Mouse (Mus musculus): Measurements from ENCODE around the gene Hacd3. TPM values are rescaled to one million over a fixed set of nuclear protein-coding genes. Genes with fewer than 3 reads are reported as not detected.
A peak's percentile ranks its signal among the peaks of the same experiment; 100 is the strongest.

Gene Hacd3
- total and polyA plus RNA-seq, 3 experiments, result 30.4 to 68.7 (median 41.5) TPM

DNA sequence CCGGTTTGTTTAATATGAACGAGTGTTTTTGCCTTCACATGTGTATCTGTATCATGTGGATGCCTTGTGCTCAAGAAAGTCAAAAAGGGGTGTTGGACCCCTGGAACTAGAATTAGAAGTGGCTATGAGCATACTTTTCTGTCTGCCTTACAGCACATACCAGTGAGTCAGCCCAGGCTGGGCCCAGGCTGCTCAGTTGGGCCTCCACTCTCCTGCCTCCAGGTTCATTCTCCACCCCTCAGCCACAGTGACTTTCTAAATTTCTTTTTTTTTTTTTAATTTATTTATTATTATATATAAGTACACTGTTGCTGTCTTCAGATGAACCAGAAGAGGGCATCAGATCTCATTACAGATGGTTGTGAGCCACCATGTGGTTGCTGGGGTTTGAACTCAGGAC, 81.7 kb downstream of the Hacd3 start:
- peaks cover 9% of the 10 kb centered on the region for H3K27me3 ChIP-seq (replicated peaks)
- dilution Hi-C loops (cut with MboI; ENCODE audit: extremely low pct_ligation_motif_present, extremely low pct_unique_long_range_greater_than_20kb, low sequenced_read_pairs) (no loop called here), in situ Hi-C loops (cut with MboI; ENCODE audit: low pct_ligation_motif_present, low pct_unique_long_range_greater_than_20kb, low sequenced_read_pairs) (loop anchor here (25.0 kb wide), 1 partner anchor 627 kb away; no protein-coding TSS in a partner anchor)
- H3K27ac ChIP-seq (ENCODE audit: insufficient read depth, low read depth), result no peak overlapping the region
- no peaks in the 10 kb centered on the region for H3K9me3 ChIP-seq (replicated peaks; ENCODE audit: low read length)
- no peaks in the 10 kb centered on the region for H3K36me3 ChIP-seq (replicated peaks in 1 of 2; ENCODE audit: control insufficient read depth in 1 of 2, insufficient read depth in 1 of 2, low read length in 1 of 2)
- no peak overlapping the region for H3K4me3 ChIP-seq (replicated peaks in 1 of 3; ENCODE audit: low read depth in 2 of 3, low read length in 2 of 3, poor library complexity in 1 of 3)
- H3K4me1 ChIP-seq (ENCODE audit: control insufficient read depth in 1 of 2, insufficient read depth in 2 of 2), result peaks cover 5 to 11% of the 10 kb centered on the region in 2 experiments; a peak in 3 of 4 replicates
- H3K4me2 ChIP-seq (ENCODE audit: insufficient read depth, low read depth, poor library complexity, severe bottlenecking), result no peak overlapping the region
- H3K9ac ChIP-seq (ENCODE audit: insufficient read depth, low read depth), result no peak overlapping the region
- no peak for TF ChIP-seq E2F4 (IDR thresholded peaks at IDR 0.05; ENCODE audit: insufficient replicate concordance, low read depth, low read length)
- TF ChIP-seq CTCF (conservative IDR thresholded peaks at IDR 0.05 in 1 of 2, IDR thresholded peaks at IDR 0.05 in 1 of 2; ENCODE audit: low read depth in 2 of 2, low read length in 2 of 2), result peak in 1 of 2 experiments; percentile 43; a peak in 2 of 4 replicates
- H3K79me2 ChIP-seq (replicated peaks; ENCODE audit: control insufficient read depth, extremely low read depth, insufficient read depth, poor library complexity, severe bottlenecking), result no peaks in the 10 kb centered on the region
- DNase-seq (ENCODE audit: extremely low read depth), result no peak

DNA sequence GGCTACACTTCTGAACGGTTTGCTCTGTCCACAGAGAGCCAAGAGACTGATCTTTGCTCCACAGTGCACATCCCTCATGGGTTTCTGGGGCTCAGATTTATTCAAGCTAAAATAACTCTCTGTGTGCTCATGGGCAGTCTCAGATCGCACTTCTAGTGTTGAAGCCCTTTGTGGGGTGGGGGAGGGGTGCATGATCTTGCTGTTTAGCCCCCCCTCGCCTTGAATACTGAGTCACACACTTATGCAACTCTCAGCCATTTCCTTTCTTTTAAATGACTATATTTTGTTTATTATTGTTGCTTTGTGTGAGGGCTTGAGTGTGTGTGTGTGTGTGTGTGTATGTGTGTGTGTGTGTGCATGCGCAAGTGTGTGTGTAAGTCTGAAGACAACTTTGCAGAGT, 82.2 kb downstream of the Hacd3 start:
- H3K9me3 ChIP-seq (replicated peaks; ENCODE audit: low read length), result no peaks in the 10 kb centered on the region
- no peak overlapping the region for H3K4me3 ChIP-seq (replicated peaks in 1 of 3; ENCODE audit: low read depth in 2 of 3, low read length in 2 of 3, poor library complexity in 1 of 3)
- peaks cover 5 to 11% of the 10 kb centered on the region in 2 experiments; a peak in 3 of 4 replicates for H3K4me1 ChIP-seq (ENCODE audit: control insufficient read depth in 1 of 2, insufficient read depth in 2 of 2)
- TF ChIP-seq SMC3 (IDR thresholded peaks at IDR 0.05; ENCODE audit: low read depth, low read length) (no peak), MAFK (IDR thresholded peaks at IDR 0.05; ENCODE audit: insufficient replicate concordance, low read length) (no peak), MEF2A (IDR thresholded peaks at IDR 0.05; ENCODE audit: borderline replicate concordance, low read depth, low read length) (no peak), TCF12 (IDR thresholded peaks at IDR 0.05; ENCODE audit: low read depth, low read length) (no peak), PAX5 (IDR thresholded peaks at IDR 0.05; ENCODE audit: low read length) (no peak), CHD2 (IDR thresholded peaks at IDR 0.05; ENCODE audit: low read length) (no peak), ZKSCAN1 (IDR thresholded peaks at IDR 0.05; ENCODE audit: borderline replicate concordance, low read depth, low read length) (no peak)
- H3K9ac ChIP-seq (ENCODE audit: insufficient read depth, low read depth), result no peak overlapping the region
- in situ Hi-C loops (cut with MboI; ENCODE audit: low pct_ligation_motif_present, low pct_unique_long_range_greater_than_20kb, low sequenced_read_pairs), result loop anchor here (25.0 kb wide), 1 partner anchor 627 kb away; no protein-coding TSS in a partner anchor
- H3K27ac ChIP-seq (ENCODE audit: insufficient read depth, low read depth), result no peak overlapping the region
- no peaks in the 10 kb centered on the region for H3K79me2 ChIP-seq (replicated peaks; ENCODE audit: control insufficient read depth, extremely low read depth, insufficient read depth, poor library complexity, severe bottlenecking)
- no peak overlapping the region for H3K4me2 ChIP-seq (ENCODE audit: insufficient read depth, low read depth, poor library complexity, severe bottlenecking)
- H3K36me3 ChIP-seq (replicated peaks in 1 of 2; ENCODE audit: control insufficient read depth in 1 of 2, insufficient read depth in 1 of 2, low read length in 1 of 2), result no peaks in the 10 kb centered on the region
- dilution Hi-C loops (cut with MboI; ENCODE audit: extremely low pct_ligation_motif_present, extremely low pct_unique_long_range_greater_than_20kb, low sequenced_read_pairs), result no loop called here
- peaks cover 6% of the 10 kb centered on the region for H3K27me3 ChIP-seq (replicated peaks)
- no peak for DNase-seq (ENCODE audit: extremely low read depth)

DNA sequence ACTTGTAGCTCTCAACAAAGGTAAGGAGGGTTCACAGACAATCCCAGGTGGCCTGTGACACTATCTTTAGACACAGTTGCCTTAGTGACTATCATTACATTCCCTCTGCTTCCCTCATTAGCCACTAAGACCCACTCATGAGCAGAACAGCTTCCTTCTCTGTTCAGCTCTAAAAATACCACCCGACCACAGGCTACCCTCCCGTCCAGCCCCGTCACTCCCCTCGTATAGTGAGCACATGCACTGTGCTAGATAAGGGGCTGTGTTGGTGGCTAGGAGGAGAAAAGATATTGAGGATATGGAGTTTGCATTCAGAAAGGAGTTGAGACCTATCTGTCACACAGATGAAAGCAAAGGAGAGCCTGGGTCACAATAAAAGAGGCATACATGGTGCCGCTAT, 83.0 kb downstream of the Hacd3 start:
- H3K27me3 ChIP-seq (replicated peaks), result peaks cover 6% of the 10 kb centered on the region
- no peaks in the 10 kb centered on the region for H3K9me3 ChIP-seq (replicated peaks; ENCODE audit: low read length)
- dilution Hi-C loops (cut with MboI; ENCODE audit: extremely low pct_ligation_motif_present, extremely low pct_unique_long_range_greater_than_20kb, low sequenced_read_pairs), result no loop called here
- H3K79me2 ChIP-seq (replicated peaks; ENCODE audit: control insufficient read depth, extremely low read depth, insufficient read depth, poor library complexity, severe bottlenecking), result no peaks in the 10 kb centered on the region
- no peak overlapping the region for H3K4me2 ChIP-seq (ENCODE audit: insufficient read depth, low read depth, poor library complexity, severe bottlenecking)
- peaks cover 5 to 14% of the 10 kb centered on the region in 2 experiments; a peak in 3 of 4 replicates for H3K4me1 ChIP-seq (ENCODE audit: control insufficient read depth in 1 of 2, insufficient read depth in 2 of 2)
- H3K9ac ChIP-seq (ENCODE audit: insufficient read depth, low read depth), result no peak overlapping the region
- H3K36me3 ChIP-seq (replicated peaks in 1 of 2; ENCODE audit: control insufficient read depth in 1 of 2, insufficient read depth in 1 of 2, low read length in 1 of 2), result no peaks in the 10 kb centered on the region
- DNase-seq (ENCODE audit: extremely low read depth), result no peak
- no peak overlapping the region for H3K4me3 ChIP-seq (replicated peaks in 1 of 3; ENCODE audit: low read depth in 2 of 3, low read length in 2 of 3, poor library complexity in 1 of 3)
- no peak overlapping the region for H3K27ac ChIP-seq (ENCODE audit: insufficient read depth, low read depth)
- TF ChIP-seq NELFE (IDR thresholded peaks at IDR 0.05; ENCODE audit: low read depth, low read length), result no peak
- TF ChIP-seq GABPA (IDR thresholded peaks at IDR 0.05; ENCODE audit: insufficient replicate concordance, low read depth, low read length), result no peak
- no peak for TF ChIP-seq POLR2A (IDR thresholded peaks at IDR 0.05; ENCODE audit: low read depth, low read length)
- TF ChIP-seq TBP (conservative IDR thresholded peaks at IDR 0.05; ENCODE audit: low read depth, low read length), result no peak
- no peak for TF ChIP-seq BHLHE40 (IDR thresholded peaks at IDR 0.05; ENCODE audit: low read depth, low read length)
- in situ Hi-C loops (cut with MboI; ENCODE audit: low pct_ligation_motif_present, low pct_unique_long_range_greater_than_20kb, low sequenced_read_pairs), result loop anchor here (25.0 kb wide), 1 partner anchor 626 kb away; no protein-coding TSS in a partner anchor
